Mouse (Mus musculus) gastrocnemius, postnatal 36 days (tissue): ENCODE measurements at regions not wholly inside any gene's neighbourhood (a gene's known extent, or its start where the extent isn't known, plus 50 kb on each side); places are given as distances from the start of the nearest gene placed in this dataset.

ENCODE experiments used
- DNase-seq, 2 experiments: peaks; one replicate each; pipeline ENCODE4 v3.0.0; 2022
- intact Hi-C: fragments of 180-260 bp; cut with DNase I; formaldehyde crosslinking; loops from one replicate; pipeline ENCODE4 v1.15.1; 2025

- intact Hi-C loops: no loop called here
- no peak for DNase-seq
These were observed 759.9 kb upstream of the Fam160b2 start for GRCm38 (mm10) chr14:71359581-71359980.

- intact Hi-C loops: no loop called here
- no peak for DNase-seq
These were observed 738.6 kb upstream of the Fam160b2 start for GRCm38 (mm10) chr14:71338219-71338618.

- intact Hi-C loops: no loop called here
- DNase-seq: no peak
These were observed 737.3 kb upstream of the Fam160b2 start for GRCm38 (mm10) chr14:71336906-71337305.

DNA sequence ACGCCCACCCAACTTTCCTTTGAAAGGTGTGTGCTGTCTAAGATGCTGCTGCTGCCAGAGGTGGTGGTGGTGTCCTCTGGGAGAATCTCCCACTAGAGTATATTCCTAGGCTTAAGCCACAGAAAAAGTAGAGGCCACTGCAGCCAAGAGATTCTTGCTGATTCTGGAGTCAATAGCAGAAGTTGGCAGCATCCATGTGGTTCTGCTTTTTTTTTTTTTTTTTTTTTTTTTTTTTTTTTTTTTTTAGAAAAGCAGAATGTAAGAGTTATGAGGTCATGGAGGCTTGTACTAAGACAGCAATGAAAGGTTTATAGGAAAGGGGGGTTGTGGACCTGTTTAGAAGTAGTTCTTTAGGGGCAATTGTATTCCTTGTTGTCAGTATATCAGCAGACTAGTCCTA, 734.4 kb upstream of the Fam160b2 start:
- DNase-seq: no peak
- intact Hi-C loops: no loop called here

DNA sequence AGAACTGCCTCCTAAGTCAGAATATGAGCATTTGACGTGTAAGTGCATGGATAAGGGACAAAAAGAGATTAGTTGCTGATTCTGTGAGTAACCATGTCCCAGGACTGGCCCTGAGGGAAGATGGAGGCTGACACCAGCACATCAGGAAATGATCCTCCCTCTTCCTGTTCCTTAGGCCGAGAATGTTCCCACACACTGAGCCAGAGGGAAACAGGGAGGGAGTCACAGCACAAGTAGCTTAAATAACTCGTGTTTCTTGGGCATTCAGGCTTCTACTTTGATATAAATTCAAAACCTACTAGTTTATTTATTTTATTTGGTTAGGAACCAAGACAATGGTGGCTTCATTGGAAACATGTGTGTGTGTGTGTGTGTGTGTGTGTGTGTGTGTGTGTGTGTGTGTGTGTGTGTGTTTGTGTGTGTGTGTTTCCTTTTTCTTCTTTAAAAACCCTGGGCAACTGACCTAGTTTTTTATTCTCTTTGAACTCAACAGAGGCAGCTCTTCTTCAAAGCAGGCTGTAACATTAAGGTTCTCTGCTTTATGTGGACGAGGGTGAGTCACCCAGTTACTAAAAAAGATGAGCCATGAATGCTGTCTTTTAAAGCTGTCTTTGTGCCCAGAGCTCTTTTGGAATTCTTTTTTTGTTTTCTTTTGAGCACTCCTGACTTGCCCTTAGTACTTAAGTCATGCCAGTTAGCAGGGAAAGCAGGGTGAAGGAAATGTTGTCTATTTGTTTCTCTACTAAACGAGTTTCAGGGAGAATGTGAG, 730.4 kb upstream of the Fam160b2 start:
- DNase-seq: no peak
- intact Hi-C loops: no loop called here

DNA sequence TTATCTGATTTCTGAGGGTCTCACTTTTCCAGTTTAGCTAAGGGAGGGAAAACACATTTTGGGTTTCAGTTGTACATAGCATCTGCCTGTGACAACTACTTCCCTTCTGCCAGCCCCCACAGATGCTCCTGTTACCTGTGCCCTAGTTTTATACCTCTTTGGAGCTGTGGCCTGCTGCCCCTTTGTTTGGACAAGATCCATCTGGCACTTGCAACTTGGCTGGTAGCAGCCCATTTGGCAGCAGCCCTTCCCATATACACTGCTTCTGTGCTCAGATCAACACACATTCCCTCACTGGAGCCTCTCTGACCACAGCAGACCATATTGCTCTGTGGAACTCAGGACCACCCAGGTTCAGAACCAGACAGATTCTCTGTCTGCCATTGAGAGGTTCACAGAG, 728.0 kb upstream of the Fam160b2 start:
- DNase-seq: no peak
- intact Hi-C loops: no loop called here

DNA sequence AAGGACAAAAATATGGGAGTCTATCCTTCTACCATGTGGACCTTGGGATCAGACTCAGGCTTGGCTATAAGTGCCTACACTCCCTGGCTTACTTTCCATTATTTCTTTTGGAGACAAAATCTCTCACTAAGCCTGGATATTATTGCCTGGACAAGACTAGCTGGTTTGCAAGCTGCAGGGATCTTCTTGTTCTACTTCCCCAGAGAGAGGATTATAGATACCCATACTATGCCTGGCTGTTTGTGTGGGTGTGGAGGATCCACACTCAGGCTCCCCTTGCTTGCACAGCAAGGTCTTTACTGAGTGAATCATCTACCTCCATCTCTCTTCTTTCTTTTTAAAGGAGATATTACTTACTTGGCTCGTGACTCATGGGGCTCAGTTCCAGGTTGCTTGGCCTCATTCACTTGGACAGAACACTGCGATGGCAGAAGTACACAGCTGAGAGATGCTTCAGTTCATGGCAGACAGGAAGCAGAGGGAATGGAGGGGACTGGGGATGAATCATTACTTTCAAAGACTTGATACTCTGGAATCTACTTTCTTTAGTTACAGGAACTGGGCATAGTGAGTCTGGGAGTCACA, 727.0 kb upstream of the Fam160b2 start:
- intact Hi-C loops: no loop called here

DNA sequence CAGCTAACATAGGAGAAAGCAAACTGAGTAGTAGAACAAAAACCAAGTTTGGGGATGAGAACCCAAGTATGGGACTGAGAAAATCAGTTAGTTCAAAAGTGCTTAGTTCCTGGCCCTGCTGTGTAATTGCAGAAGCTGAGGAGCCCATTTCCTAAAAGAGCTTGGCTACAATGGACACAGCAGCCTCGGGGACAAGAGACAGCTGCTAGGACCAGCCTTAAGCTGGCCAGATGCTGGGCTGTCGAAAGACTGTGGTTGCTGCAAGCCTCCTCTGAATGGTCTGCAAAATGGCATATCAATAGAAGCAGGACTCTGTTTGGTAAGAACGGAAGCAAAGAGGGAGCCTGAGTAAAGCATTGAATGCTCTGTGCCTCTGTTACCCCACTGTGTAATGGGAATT, 715.6 kb upstream of the Fam160b2 start:
- DNase-seq: no peak
- intact Hi-C loops: no loop called here

More for the DNA sequence above, 727.0 kb upstream of the Fam160b2 start:
- no peak for DNase-seq

- DNase-seq: no peak
These were observed 700.1 kb upstream of the Fam160b2 start for GRCm38 (mm10) chr14:71299755-71300154.

GRCm38 (mm10) chr14:71281568-71281967, 681.9 kb upstream of the Fam160b2 start:
- intact Hi-C loops: no loop called here

More at GRCm38 (mm10) chr14:71299755-71300154, 700.1 kb upstream of the Fam160b2 start:
- intact Hi-C loops: no loop called here

GRCm38 (mm10) chr14:71276309-71276791, 676.7 kb upstream of the Fam160b2 start:
- no peak for DNase-seq
- intact Hi-C loops: no loop called here

More at GRCm38 (mm10) chr14:71281568-71281967, 681.9 kb upstream of the Fam160b2 start:
- DNase-seq: no peak

DNA sequence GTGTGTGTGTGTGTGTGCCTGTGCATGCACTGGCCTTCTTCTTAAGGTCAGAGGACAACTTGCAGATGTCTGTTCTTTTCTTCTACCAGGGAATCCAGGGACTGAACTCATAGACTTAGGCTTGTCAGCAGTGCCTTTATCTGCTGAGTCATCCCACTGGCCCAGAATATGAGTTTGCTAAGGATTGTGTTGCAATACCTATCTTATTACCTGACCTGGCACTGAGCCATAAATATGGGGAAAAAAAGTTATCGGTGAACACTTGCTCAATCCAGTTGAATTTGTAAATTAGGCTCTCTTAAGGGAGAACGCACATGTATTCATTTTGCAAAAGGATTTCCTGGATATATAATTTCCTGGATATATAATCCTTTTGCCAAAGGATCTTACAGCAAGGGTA, 672.8 kb upstream of the Fam160b2 start:
- no peak for DNase-seq
- intact Hi-C loops: no loop called here

DNA sequence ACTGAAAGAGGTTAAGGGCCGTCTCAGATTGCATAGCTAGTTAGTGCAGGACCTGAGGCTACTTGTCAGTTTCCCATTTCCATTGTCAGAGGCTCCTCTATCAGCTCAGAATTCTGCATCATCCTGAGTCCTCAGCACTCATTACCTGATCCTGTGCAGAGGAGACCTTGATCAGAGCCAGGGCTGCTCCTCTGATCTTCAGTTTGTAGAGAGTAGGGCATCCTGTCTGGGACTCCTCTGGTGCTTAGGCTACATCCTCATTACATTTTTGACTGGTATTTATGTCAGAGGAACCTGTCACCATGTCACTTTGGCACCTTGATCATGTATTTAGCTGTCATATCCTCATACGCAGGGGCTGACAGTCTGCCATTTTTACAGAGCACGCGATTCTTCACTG, 658.0 kb upstream of the Fam160b2 start:
- no peak for DNase-seq

DNA sequence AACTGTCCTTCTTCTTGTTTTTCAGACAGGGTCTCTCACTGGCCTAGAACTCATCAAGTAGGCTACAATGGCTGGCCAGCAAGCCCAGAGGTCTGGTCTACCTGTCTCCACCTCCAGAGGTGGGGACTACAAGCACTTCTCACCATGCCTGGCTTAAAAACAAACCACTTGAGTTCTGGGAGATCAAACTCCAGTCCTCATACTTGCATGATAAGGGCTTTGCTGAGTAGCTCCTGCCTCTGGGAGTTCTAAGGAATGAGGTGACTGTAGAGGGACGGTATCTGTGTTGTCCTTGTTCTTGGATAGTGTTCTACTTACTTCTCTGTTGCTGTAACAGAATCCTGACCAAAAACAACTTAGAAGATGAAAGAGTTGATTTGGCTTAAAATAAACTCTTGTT, 654.6 kb upstream of the Fam160b2 start:
- DNase-seq: no peak
- intact Hi-C loops: no loop called here

More for the DNA sequence above, 658.0 kb upstream of the Fam160b2 start:
- intact Hi-C loops: no loop called here

GRCm38 (mm10) chr14:71252136-71252535, 652.5 kb upstream of the Fam160b2 start:
- DNase-seq: no peak
- intact Hi-C loops: no loop called here

DNA sequence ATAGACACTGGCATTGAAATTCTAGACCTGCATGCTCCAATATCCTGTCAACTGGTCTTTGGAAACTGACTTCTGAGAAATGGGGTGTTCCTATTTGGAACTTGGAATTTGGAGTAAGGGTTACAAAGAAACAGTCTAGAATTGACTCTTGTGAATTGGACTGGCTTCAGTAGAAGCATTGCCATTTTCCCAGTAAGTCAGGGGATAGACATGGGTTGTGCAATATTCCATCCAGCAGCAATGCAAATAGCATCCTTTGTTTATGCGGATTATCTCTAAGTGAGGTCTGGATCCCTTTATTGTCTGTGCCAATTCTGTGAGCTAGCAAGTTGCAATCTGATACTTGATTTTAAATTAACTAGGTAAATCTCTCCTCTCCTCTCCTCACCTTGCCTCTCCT, 651.5 kb upstream of the Fam160b2 start:
- DNase-seq: no peak

GRCm38 (mm10) chr14:71249387-71249965, 649.8 kb upstream of the Fam160b2 start:
- no peak for DNase-seq

More for the DNA sequence above, 651.5 kb upstream of the Fam160b2 start:
- intact Hi-C loops: loop anchor here (2.0 kb wide), 1 partner anchor 40 kb away; no protein-coding TSS in a partner anchor

DNA sequence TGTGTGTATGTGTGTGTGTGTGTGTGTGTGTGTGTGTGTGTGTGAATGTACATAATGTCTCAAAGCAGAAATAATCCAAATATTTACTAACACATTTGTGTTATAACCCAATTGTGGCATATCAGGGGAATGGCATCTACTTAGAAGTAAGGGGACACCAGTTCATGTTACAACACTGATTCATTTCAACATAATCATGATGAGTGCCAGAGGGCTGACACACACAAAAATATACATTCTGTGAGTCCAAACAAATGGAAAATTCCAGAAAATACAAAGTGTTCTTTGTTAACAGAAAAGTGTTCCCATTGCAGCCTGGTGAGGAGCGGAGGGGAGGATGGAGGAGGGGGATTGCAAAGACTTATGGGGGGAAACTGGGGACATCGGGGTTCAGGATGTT, 648.9 kb upstream of the Fam160b2 start:
- intact Hi-C loops: no loop called here

More at GRCm38 (mm10) chr14:71249387-71249965, 649.8 kb upstream of the Fam160b2 start:
- intact Hi-C loops: no loop called here

GRCm38 (mm10) chr14:71241655-71242390, 642.2 kb upstream of the Fam160b2 start:
- intact Hi-C loops: no loop called here
- no peak for DNase-seq

More for the DNA sequence above, 648.9 kb upstream of the Fam160b2 start:
- no peak for DNase-seq

DNA sequence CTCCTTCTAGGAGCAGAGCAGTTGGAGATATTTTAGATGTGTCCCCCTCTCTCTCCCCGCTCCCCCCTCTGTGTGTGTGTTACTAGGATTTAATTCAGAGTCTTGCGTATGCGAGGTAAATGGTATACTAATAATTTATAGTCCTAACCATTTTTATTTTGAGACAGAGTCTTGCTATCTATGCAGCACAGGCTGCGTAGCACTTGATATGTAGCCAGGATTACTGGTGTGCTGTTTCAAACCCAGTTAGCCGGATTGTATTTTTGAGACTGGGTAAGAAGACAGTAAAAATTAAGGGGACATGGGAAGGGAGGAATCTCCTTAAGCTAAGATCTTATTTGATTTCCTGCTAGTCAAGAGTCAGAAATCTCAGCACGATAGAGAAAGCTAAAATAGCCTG, 636.6 kb upstream of the Fam160b2 start:
- intact Hi-C loops: no loop called here
- DNase-seq: no peak

DNA sequence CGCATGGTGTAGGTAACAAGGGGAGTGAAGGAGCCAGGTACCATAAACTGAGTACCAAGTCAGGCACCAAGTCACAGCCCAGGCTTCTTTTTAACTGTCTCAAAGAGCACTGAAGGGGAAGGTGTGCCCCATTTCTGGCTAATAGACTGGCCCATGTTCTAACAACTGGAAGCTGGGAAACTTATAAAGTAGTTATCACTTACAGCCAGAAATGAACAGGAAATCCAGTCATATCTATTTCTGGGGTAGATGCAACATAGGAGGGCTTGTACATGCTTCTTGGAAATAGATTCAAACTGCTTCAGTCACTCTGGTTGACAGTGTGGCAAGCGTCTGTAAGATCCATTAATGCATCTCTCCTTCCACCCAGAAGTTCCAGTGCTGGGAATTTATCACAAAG, 635.3 kb upstream of the Fam160b2 start:
- intact Hi-C loops: no loop called here
- DNase-seq: no peak
